Mouse (Mus musculus) spleen, postnatal 14 days (tissue): ENCODE measurements around the gene Mast1.

Source experiments
- DNase-seq, 2 experiments: peaks; one replicate each; pipeline ENCODE4 v3.0.0; 2021 to 2022; ENCODE audit warnings: low spot score in 2 of 2

The Mast1 gene

DNA sequence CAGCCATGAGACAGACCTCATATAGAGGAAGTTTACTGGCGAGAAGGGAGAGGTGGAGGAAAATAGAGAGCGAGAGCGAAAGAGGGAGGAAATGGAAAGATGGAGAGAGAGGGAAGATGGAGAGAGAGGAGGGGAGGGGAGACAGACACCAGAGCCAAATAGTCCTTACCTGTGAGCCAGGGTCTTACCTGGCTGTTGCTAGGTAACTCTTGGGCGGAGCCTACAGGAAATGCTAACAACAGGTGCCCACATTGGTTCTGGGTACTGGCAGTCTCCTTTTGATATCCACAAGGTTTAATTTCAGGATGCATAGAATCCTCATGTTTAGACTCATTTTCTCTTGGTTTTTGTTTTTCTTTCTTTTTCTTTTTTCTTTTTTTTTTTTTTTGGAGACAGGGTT, 64.1 kb downstream of the Mast1 start:
- no peak for DNase-seq

DNA sequence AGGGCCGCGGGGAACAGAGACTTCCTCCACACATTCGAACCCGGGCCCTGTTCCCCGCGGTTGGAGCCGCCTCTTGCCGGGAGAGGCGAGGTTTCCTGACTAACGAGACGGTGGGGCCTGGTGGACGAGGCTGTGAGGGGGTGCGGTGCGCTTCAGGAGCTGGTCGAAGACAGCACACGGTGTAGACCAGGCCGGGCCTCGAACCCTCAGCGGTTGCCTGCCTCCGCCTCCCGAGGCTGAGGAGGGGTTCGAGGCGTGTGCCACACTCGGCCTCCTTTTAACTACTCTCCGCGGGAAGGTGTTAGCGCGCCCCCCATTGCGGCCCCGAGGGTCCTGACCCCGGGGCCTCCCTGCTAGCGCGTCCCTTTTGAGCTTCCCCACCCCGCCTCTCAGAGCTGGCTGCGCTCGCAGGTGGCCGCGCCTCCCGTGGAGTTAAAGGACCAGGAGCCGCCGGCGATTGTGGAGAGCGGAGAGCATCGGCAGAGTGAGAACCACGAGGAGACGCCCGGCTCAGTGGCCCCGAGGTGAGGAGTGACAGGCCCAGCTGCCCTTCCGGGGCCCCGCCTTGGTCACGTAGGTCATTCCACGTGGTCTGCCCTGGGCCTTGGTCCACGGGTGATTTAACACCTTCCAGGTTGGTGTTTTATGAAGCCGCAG, 64.7 kb downstream of the Mast1 start:
- peak in 1 of 2 experiments; percentile 32 for DNase-seq

- DNase-seq, result peak; percentile 82 to 85
Observed at GRCm38 (mm10) chr8:84871376-84872308, 65.5 kb downstream of the Mast1 start, which contains the start of gene Syce2. TSS of gene Syce2 (plus strand) at chr8:84872111.
